Mouse (Mus musculus) myocyte (in vitro differentiated cells): ENCODE results near the gene Ccdc40.

ENCODE experiments used
- MAX ChIP-seq: IDR thresholded peaks from one replicate; pipeline ENCODE4 v1.6.1; 2011; ENCODE audit warnings: low read depth, mild to moderate bottlenecking, control low read depth
- POLR2A ChIP-seq: IDR thresholded peaks from one replicate; pipeline ENCODE4 v1.6.1; 2011; ENCODE audit warnings: low read depth, mild to moderate bottlenecking, control low read depth, moderate library complexity; ENCODE audit not compliant: insufficient read length
- POLR2AphosphoS2 ChIP-seq: IDR thresholded peaks from one replicate; pipeline ENCODE4 v1.6.1; 2011; ENCODE audit warnings: low read depth, control low read depth; ENCODE audit not compliant: insufficient read length
- TCF12 ChIP-seq: IDR thresholded peaks from one replicate; pipeline ENCODE4 v1.6.1; 2011; ENCODE audit warnings: mild to moderate bottlenecking, control low read depth; ENCODE audit not compliant: poor library complexity, insufficient read depth, severe bottlenecking
- USF1 ChIP-seq: IDR thresholded peaks from one replicate; pipeline ENCODE4 v1.6.1; 2011; ENCODE audit warnings: low read depth, mild to moderate bottlenecking, control low read depth, moderate library complexity

GRCm38 (mm10) chr11:119281030-119281429, 52.7 kb downstream of the Ccdc40 start:
- TF ChIP-seq POLR2AphosphoS2 (no peak), POLR2A (no peak), TCF12 (no peak), USF1 (no peak), MAX (no peak)
